Mouse (Mus musculus): ENCODE data around the gene Epb41l2.

GRCm38 (mm10) chr10:25535891-25536331 lies 176.3 kb downstream of the Epb41l2 start, which contains the start of gene Smlr1:
- TF ChIP-seq POLR2A (IDR thresholded peaks at IDR 0.05; ENCODE audit: borderline replicate concordance, insufficient read depth, low read length) (no peak), CTCF (IDR thresholded peaks at IDR 0.05; ENCODE audit: borderline replicate concordance, insufficient read depth, low read depth, low read length) (no peak)
